Mouse (Mus musculus): ENCODE data around the gene Atg5.

- TF ChIP-seq CTCF (IDR thresholded peaks at IDR 0.05; ENCODE audit: low read depth, low read length) (no peak), POLR2A (IDR thresholded peaks at IDR 0.05; ENCODE audit: insufficient read depth, low read length) (no peak)
These were observed 38.1 kb downstream of the Atg5 start for GRCm38 (mm10) chr10:44306308-44306707.

Data from ES-Bruce4 (cell line).